Mouse (Mus musculus) MEL (cell line): ENCODE measurements at regions not wholly inside any gene's neighbourhood (a gene's known extent, or its start where the extent isn't known, plus 50 kb on each side); places are given as distances from the start of the nearest gene placed in this dataset.

ENCODE experiments used
- DNase-seq: peaks from one replicate; pipeline ENCODE4 v3.0.0; 2011; ENCODE audit warnings: low read depth, low spot score
- H3K27ac ChIP-seq: 2 replicates; pipeline ENCODE4 v1.5.1; 2012; ENCODE audit warnings: low read depth, mild to moderate bottlenecking, control low read depth, low read length, moderate library complexity; ENCODE audit not compliant: control insufficient read depth
- H3K27me3 ChIP-seq, 2 experiments: fragments of 150-350 bp in 1 of 2; sonication (generic) in 1 of 2; 2 replicates each; pipeline ENCODE4 v1.6.1; 2012; ENCODE audit warnings: low read length in 2 of 2, mild to moderate bottlenecking in 2 of 2, improper control_type of control experiment in 1 of 2, moderate library complexity in 1 of 2; ENCODE audit not compliant: insufficient read depth in 2 of 2, control insufficient read depth in 1 of 2
- H3K36me3 ChIP-seq, 2 experiments: 2 replicates each; pipeline ENCODE4 v1.6.1; 2012 to 2014; ENCODE audit warnings: low read length in 2 of 2, improper control_type of control experiment in 1 of 2, inconsistent platforms in 1 of 2, mild to moderate bottlenecking in 1 of 2; ENCODE audit not compliant: insufficient read depth in 2 of 2, control insufficient read depth in 1 of 2
- H3K4me1 ChIP-seq, 2 experiments: fragments of 150-350 bp in 1 of 2; sonication (generic) in 1 of 2; 2 replicates each; pipeline ENCODE4 v1.6.1; 2012; ENCODE audit warnings: low read length in 2 of 2, improper control_type of control experiment in 1 of 2, mild to moderate bottlenecking in 1 of 2; ENCODE audit not compliant: insufficient read depth in 2 of 2, control insufficient read depth in 1 of 2
- H3K4me3 ChIP-seq, 2 experiments: fragments of 150-350 bp in 1 of 2; sonication (generic) in 1 of 2; 2 replicates each; pipeline ENCODE4 v1.5.1; 2012; ENCODE audit warnings: low read depth in 2 of 2, low read length in 2 of 2, mild to moderate bottlenecking in 2 of 2, moderate library complexity in 2 of 2, control low read depth in 1 of 2, improper control_type of control experiment in 1 of 2; ENCODE audit not compliant: control insufficient read depth in 1 of 2, insufficient read depth in 1 of 2
- H3K79me2 ChIP-seq: 2 replicates; pipeline ENCODE4 v1.6.1; 2012; ENCODE audit warnings: mild to moderate bottlenecking, low read length, moderate library complexity; ENCODE audit not compliant: control insufficient read depth, poor library complexity, insufficient read depth
- H3K9ac ChIP-seq: 2 replicates; pipeline ENCODE4 v1.6.1; 2012; ENCODE audit warnings: low read depth, mild to moderate bottlenecking, control low read depth, low read length, moderate library complexity; ENCODE audit not compliant: control insufficient read depth, poor library complexity, severe bottlenecking
- H3K9me3 ChIP-seq: fragments of 150-350 bp; sonication (generic); replicated peaks from 2 replicates; pipeline ENCODE4 v1.6.1; 2012; ENCODE audit warnings: mild to moderate bottlenecking, low read length, improper control_type of control experiment, moderate library complexity; ENCODE audit not compliant: insufficient read depth
- CHD1 ChIP-seq: IDR thresholded peaks from 2 replicates; pipeline ENCODE4 v1.6.1; 2012; ENCODE audit warnings: low read depth, mild to moderate bottlenecking, inconsistent platforms, low read length, improper control_type of control experiment
- CTCF ChIP-seq, 3 experiments: IDR thresholded peaks in 2 of 3; conservative IDR thresholded peaks in 1 of 3; 2 replicates each; pipeline ENCODE4 v1.5.1; 2011 to 2012; ENCODE audit warnings: low read length in 3 of 3, low read depth in 2 of 3, mild to moderate bottlenecking in 2 of 3, improper control_type of control experiment in 1 of 3, inconsistent platforms in 1 of 3, mixed read lengths in 1 of 3, moderate library complexity in 1 of 3; ENCODE audit not compliant: control insufficient read depth in 1 of 3, insufficient read depth in 1 of 3, poor library complexity in 1 of 3, severe bottlenecking in 1 of 3
- E2F4 ChIP-seq: IDR thresholded peaks from 2 replicates; pipeline ENCODE4 v1.6.1; 2011; ENCODE audit warnings: low read depth, low read length, improper control_type of control experiment, borderline replicate concordance
- ELF1 ChIP-seq: IDR thresholded peaks from 2 replicates; pipeline ENCODE4 v1.6.1; 2014; ENCODE audit warnings: low read depth, mild to moderate bottlenecking, inconsistent platforms, low read length, improper control_type of control experiment, moderate library complexity
- EP300 ChIP-seq, 2 experiments: IDR thresholded peaks; 2 replicates each; pipeline ENCODE4 v1.6.1; 2011; ENCODE audit warnings: improper control_type of control experiment in 2 of 2, low read length in 2 of 2, low read depth in 1 of 2, mild to moderate bottlenecking in 1 of 2
- HCFC1 ChIP-seq: IDR thresholded peaks from 2 replicates; pipeline ENCODE4 v1.6.1; 2012; ENCODE audit warnings: low read depth, mild to moderate bottlenecking, inconsistent platforms, low read length, improper control_type of control experiment, moderate library complexity
- JUND ChIP-seq: IDR thresholded peaks from 2 replicates; pipeline ENCODE4 v1.6.1; 2011; ENCODE audit warnings: low read depth, mild to moderate bottlenecking, improper control_type of control experiment, low read length
- KAT2A ChIP-seq: conservative IDR thresholded peaks from 2 replicates; pipeline ENCODE4 v1.6.1; 2012; ENCODE audit warnings: low read depth, low read length, improper control_type of control experiment, inconsistent platforms
- MAFK ChIP-seq: IDR thresholded peaks from 2 replicates; pipeline ENCODE4 v1.6.1; 2011; ENCODE audit warnings: low read depth, mild to moderate bottlenecking, low read length, improper control_type of control experiment, borderline replicate concordance
- MAX ChIP-seq: IDR thresholded peaks from 2 replicates; pipeline ENCODE4 v1.6.1; 2011; ENCODE audit warnings: low read length, improper control_type of control experiment
- MEF2A ChIP-seq: IDR thresholded peaks from 2 replicates; pipeline ENCODE4 v1.6.1; 2014; ENCODE audit warnings: low read depth, mild to moderate bottlenecking, inconsistent platforms, low read length, improper control_type of control experiment; ENCODE audit not compliant: poor library complexity, insufficient replicate concordance, severe bottlenecking; ENCODE audit errors: extremely low read depth
- MYC ChIP-seq: IDR thresholded peaks from 2 replicates; pipeline ENCODE4 v1.6.1; 2011; ENCODE audit warnings: low read depth, mild to moderate bottlenecking, low read length, improper control_type of control experiment, moderate library complexity
- NRF1 ChIP-seq: IDR thresholded peaks from 2 replicates; pipeline ENCODE4 v1.6.1; 2014; ENCODE audit warnings: low read depth, mild to moderate bottlenecking, inconsistent platforms, low read length, improper control_type of control experiment, moderate library complexity; ENCODE audit not compliant: poor library complexity, insufficient read depth, severe bottlenecking
- POLR2A ChIP-seq, 2 experiments: IDR thresholded peaks; 2 replicates each; pipeline ENCODE4 v1.6.1; 2011 to 2012; ENCODE audit warnings: low read length in 2 of 2, mild to moderate bottlenecking in 2 of 2, control low read depth in 1 of 2, improper control_type of control experiment in 1 of 2, low read depth in 1 of 2, moderate library complexity in 1 of 2; ENCODE audit not compliant: control insufficient read depth in 1 of 2, insufficient read depth in 1 of 2, poor library complexity in 1 of 2
- POLR2AphosphoS2 ChIP-seq: IDR thresholded peaks from 2 replicates; pipeline ENCODE4 v1.6.1; 2011; ENCODE audit warnings: low read length, improper control_type of control experiment
- POLR2AphosphoS5 ChIP-seq: IDR thresholded peaks from 2 replicates; pipeline ENCODE4 v1.6.1; 2012; ENCODE audit warnings: low read depth, borderline replicate concordance, mild to moderate bottlenecking, inconsistent platforms, low read length, moderate library complexity, mixed read lengths
- SIN3A ChIP-seq: IDR thresholded peaks from 2 replicates; pipeline ENCODE4 v1.6.1; 2012; ENCODE audit warnings: low read length, improper control_type of control experiment, inconsistent platforms
- SMC3 ChIP-seq: IDR thresholded peaks from 2 replicates; pipeline ENCODE4 v1.6.1; 2011; ENCODE audit warnings: low read depth, low read length, improper control_type of control experiment
- TAL1 ChIP-seq: IDR thresholded peaks from 2 replicates; pipeline ENCODE4 v1.6.1; 2012; ENCODE audit warnings: mild to moderate bottlenecking, inconsistent platforms, low read length, moderate library complexity, mixed read lengths
- USF1 ChIP-seq: IDR thresholded peaks from 2 replicates; pipeline ENCODE4 v1.6.1; 2014; ENCODE audit warnings: low read depth, mild to moderate bottlenecking, inconsistent platforms, low read length, improper control_type of control experiment, moderate library complexity
- USF2 ChIP-seq, 2 experiments: IDR thresholded peaks; 2 replicates each; pipeline ENCODE4 v1.6.1; 2011 to 2012; ENCODE audit warnings: improper control_type of control experiment in 2 of 2, low read length in 2 of 2, borderline replicate concordance in 1 of 2, inconsistent platforms in 1 of 2, low read depth in 1 of 2, mild to moderate bottlenecking in 1 of 2; ENCODE audit not compliant: insufficient read depth in 1 of 2
- ZC3H11A ChIP-seq: IDR thresholded peaks from 2 replicates; pipeline ENCODE4 v1.6.1; 2012; ENCODE audit warnings: low read depth, mild to moderate bottlenecking, inconsistent platforms, low read length, improper control_type of control experiment
- ZKSCAN1 ChIP-seq: IDR thresholded peaks from 2 replicates; pipeline ENCODE4 v1.6.1; 2012; ENCODE audit warnings: low read depth, mild to moderate bottlenecking, inconsistent platforms, low read length, improper control_type of control experiment, moderate library complexity
- ZNF384 ChIP-seq: IDR thresholded peaks from 2 replicates; pipeline ENCODE4 v1.6.1; 2012; ENCODE audit warnings: low read depth, mild to moderate bottlenecking, inconsistent platforms, low read length, improper control_type of control experiment

DNA sequence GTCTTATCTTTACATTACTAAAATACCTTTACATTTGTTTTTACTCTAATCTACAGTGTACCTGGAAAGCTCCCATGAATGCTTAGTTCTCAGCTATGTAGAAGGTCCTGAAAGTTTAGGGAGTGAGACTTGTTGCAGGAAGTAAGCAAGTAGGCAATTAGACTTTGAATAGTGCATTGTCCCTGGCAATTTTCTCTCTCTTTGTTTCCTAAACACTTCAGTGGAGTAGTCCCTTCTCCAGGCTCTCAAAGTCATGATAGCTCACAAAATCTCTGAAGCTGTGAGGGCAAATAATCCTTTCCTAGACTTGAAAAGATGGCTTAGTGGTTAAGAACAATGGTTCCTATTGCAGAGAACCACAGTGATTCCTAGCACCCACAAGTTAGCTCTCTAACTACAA lies 495.2 kb upstream of the 1700015G11Rik start:
- no peak overlapping the region for H3K4me3 ChIP-seq
- no peaks in the 10 kb centered on the region for H3K36me3 ChIP-seq
- no peak overlapping the region for H3K9ac ChIP-seq
- no peaks in the 10 kb centered on the region for H3K4me1 ChIP-seq
- H3K27ac ChIP-seq = no peak overlapping the region
- TF ChIP-seq USF1 (no peak), E2F4 (no peak), MAX (no peak), CTCF (IDR thresholded peaks at IDR 0.05 in 2 of 3, conservative IDR thresholded peaks at IDR 0.05 in 1 of 3; ENCODE audit: control insufficient read depth in 1 of 3, insufficient read depth in 1 of 3, low read depth in 2 of 3, low read length in 3 of 3, poor library complexity in 1 of 3, severe bottlenecking in 1 of 3) (no peak), ZKSCAN1 (no peak), POLR2AphosphoS2 (no peak), SIN3A (no peak), CHD1 (no peak), EP300 (IDR thresholded peaks at IDR 0.05; ENCODE audit: low read depth in 1 of 2, low read length in 2 of 2) (no peak), NRF1 (no peak), POLR2AphosphoS5 (no peak), MAFK (no peak), MYC (no peak), MEF2A (no peak), HCFC1 (no peak), KAT2A (no peak), ELF1 (no peak), POLR2A (IDR thresholded peaks at IDR 0.05; ENCODE audit: control insufficient read depth in 1 of 2, insufficient read depth in 1 of 2, low read depth in 1 of 2, low read length in 2 of 2, poor library complexity in 1 of 2) (no peak), JUND (no peak), SMC3 (no peak)
- no peaks in the 10 kb centered on the region for H3K27me3 ChIP-seq
- no peaks in the 10 kb centered on the region for H3K9me3 ChIP-seq
- no peak for DNase-seq
- H3K79me2 ChIP-seq = no peaks in the 10 kb centered on the region

DNA sequence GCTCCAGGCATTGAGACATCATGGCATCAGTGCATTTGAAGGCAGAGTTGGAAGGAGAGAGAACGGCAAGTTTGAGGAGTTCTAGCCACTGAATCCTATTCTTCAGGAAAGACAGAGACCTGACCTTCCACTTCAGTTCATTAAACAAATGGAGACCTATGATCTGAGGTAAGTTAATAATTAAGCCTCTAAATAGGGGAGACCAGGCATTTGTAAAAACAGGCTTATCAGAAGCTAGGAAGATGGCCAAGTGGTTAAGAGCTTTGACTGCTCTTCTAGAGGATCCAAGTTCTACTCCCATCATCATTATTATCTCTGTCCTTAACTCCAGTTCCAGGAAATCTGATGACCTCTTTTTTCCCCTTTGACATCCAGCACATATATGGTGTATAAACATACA lies 492.5 kb upstream of the 1700015G11Rik start:
- no peak overlapping the region for H3K9ac ChIP-seq
- DNase-seq = no peak
- H3K27ac ChIP-seq = no peak overlapping the region

More for the DNA sequence above, 492.5 kb upstream of the 1700015G11Rik start:
- Histone ChIP-seq H3K79me2 (no peaks in the 10 kb centered on the region), H3K9me3 (no peaks in the 10 kb centered on the region), H3K36me3 (no peaks in the 10 kb centered on the region), H3K27me3 (no peaks in the 10 kb centered on the region), H3K4me3 (no peak overlapping the region), H3K4me1 (no peaks in the 10 kb centered on the region)
- TF ChIP-seq USF2 (IDR thresholded peaks at IDR 0.05; ENCODE audit: borderline replicate concordance in 1 of 2, insufficient read depth in 1 of 2, low read depth in 1 of 2, low read length in 2 of 2) (no peak), ELF1 (no peak), ZNF384 (no peak), KAT2A (no peak), TAL1 (no peak), JUND (no peak), POLR2A (IDR thresholded peaks at IDR 0.05; ENCODE audit: control insufficient read depth in 1 of 2, insufficient read depth in 1 of 2, low read depth in 1 of 2, low read length in 2 of 2, poor library complexity in 1 of 2) (no peak), NRF1 (no peak), EP300 (IDR thresholded peaks at IDR 0.05; ENCODE audit: low read depth in 1 of 2, low read length in 2 of 2) (no peak), ZC3H11A (no peak)
